Mouse (Mus musculus): ENCODE results near the gene Ooep.
"Not testable (repeated sequence)": the region's sequence is repeated elsewhere in the genome, so short reads cannot be mapped to it uniquely, and the experiment has no call there.

Gene Ooep

DNA sequence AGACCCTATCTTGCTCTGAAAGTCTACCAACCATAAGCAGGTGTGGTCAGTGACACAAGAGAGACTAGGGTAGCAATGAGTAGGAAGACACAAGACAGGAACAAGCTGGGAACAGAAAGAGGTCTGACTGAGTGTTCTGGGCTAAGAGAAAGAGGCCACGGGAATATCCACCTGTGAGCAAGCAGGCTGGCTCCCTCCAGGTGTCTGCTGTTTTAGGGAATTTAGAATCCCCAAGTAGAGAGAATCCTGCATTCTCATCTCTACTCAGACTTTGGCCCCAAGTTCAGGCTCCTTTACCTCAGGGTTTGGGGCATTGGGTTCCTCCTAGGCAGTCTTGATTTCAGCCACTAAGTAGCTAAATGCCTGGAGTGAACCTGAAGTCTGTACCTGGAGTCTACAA lies 51.2 kb downstream of the Ooep start, which contains the start of gene Omt2b:
Gene Omt2b, plus strand, starts transcription at position 301 of the 400 bp plus-strand sequence.
- in situ Hi-C loops (cut with MboI, MseI): not testable (repeated sequence)
